Mouse (Mus musculus) limb, embryonic 13.5 days (tissue): Measurements from ENCODE around the gene Dcp1a. TPM values are rescaled to one million over a fixed set of nuclear protein-coding genes. Genes with fewer than 3 reads are reported as not detected.

Experiments used
- ATAC-seq: fragments of 200-750 bp; cut with Nextera tagmentation; 2 replicates; pipeline ENCODE4 v1.8.0; 2017; ENCODE audit warnings: low read depth, moderate number of reproducible peaks, moderate TSS enrichment; ENCODE audit not compliant: low FRiP score
- H3K27ac ChIP-seq: fragments of 300-500 bp; sonication (generic); 2 replicates; pipeline ENCODE4 v1.5.1; 2015; ENCODE audit warnings: inconsistent platforms, mild to moderate bottlenecking, moderate library complexity
- H3K27me3 ChIP-seq: fragments of 300-500 bp; sonication (generic); 2 replicates; pipeline ENCODE4 v1.6.1; 2015; ENCODE audit warnings: mild to moderate bottlenecking, inconsistent platforms
- H3K36me3 ChIP-seq: fragments of 300-500 bp; sonication (generic); 2 replicates; pipeline ENCODE4 v1.6.1; 2015; ENCODE audit warnings: inconsistent platforms, mild to moderate bottlenecking, moderate library complexity
- H3K4me1 ChIP-seq: fragments of 300-500 bp; sonication (generic); 2 replicates; pipeline ENCODE4 v1.6.1; 2015; ENCODE audit warnings: inconsistent platforms
- H3K4me2 ChIP-seq: fragments of 300-500 bp; sonication (generic); replicated peaks from 2 replicates; pipeline ENCODE4 v1.6.1; 2015; ENCODE audit warnings: inconsistent platforms, mild to moderate bottlenecking, moderate library complexity
- H3K4me3 ChIP-seq: fragments of 300-500 bp; sonication (generic); 2 replicates; pipeline ENCODE4 v1.5.1; 2015; ENCODE audit warnings: moderate library complexity, mild to moderate bottlenecking, inconsistent platforms
- H3K9ac ChIP-seq: fragments of 300-500 bp; sonication (generic); 2 replicates; pipeline ENCODE4 v1.6.1; 2015; ENCODE audit warnings: mild to moderate bottlenecking, inconsistent platforms
- H3K9me3 ChIP-seq: fragments of 300-500 bp; sonication (generic); 2 replicates; pipeline ENCODE4 v1.6.1; 2016; ENCODE audit warnings: inconsistent platforms
- WGBS: fragments of 180-500 bp; shearing (Covaris S2); methylation state at CpG from one replicate; pipeline ENCODE4 v1.1.7; 2015; 5-methylcytosine and 5-hydroxymethylcytosine counted together
- polyA plus RNA-seq: library from polyadenylated mRNA; unstranded; fragments of >200 nt; fragmentation: Nextera tagmentation; extraction: Ambion mirVana; gene quantifications from 2 replicates; pipeline ENCODE4 v1.2.1, GENCODE M21; 2015

Gene Dcp1a
- polyA plus RNA-seq: 32.1 and 35.6 TPM in 2 replicates

DNA sequence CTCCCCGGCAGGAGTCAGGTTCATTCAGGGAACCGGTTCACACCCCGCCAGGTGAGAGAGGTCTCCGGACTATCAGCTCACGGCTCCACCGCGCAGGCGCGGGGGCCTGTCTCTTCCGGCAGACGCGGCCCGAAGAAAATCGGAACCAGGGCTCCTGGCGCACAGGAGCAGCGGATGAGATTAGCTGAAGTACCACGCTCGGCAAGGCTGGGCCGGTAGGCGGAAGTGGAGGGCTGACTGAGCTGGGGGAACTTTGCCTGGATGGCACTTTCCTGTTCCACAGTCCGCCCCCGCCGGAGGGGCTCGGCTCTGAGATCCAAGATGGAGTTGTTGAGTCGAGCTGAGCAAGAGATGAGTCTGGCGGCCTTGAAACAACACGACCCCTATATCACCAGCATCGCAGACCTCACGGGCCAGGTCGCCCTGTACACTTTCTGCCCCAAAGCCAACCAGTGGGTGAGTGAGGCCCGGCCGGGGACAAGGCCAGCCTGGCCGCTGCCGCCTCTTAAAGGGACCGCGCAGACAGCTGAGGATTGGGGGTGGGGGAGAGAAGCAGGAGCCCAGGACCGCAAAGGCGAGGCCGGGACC is at the start of gene Dcp1a:
Dcp1a (plus strand) TSS at position 175 of the 588 bp plus-strand sequence.
- H3K27ac ChIP-seq: peak within 1 kb of the TSS; percentile 85; the same call in 1 of the 2 replicates
- H3K4me3 ChIP-seq: peak within 1 kb of the TSS; percentile 87
- peaks cover 15% of the 10 kb centered on the region for H3K4me1 ChIP-seq
- peak; percentile 99 for ATAC-seq
- H3K27me3 ChIP-seq: 0 out of 2 replicates have a peak, but pooled peaks cover 2% of the 10 kb centered on the region
- peaks cover 25% of the 10 kb centered on the region for H3K36me3 ChIP-seq
- H3K4me2 ChIP-seq: peak within 1 kb of the TSS; percentile 66
- no peaks in the 10 kb centered on the region for H3K9me3 ChIP-seq
- under 1% methylated on average over 39 of the region's 39 CpGs for WGBS
- peak within 1 kb of the TSS; percentile 95 for H3K9ac ChIP-seq

GRCm38 (mm10) chr14:30429606-30430005 is 49.7 kb upstream of the Dcp1a start:
- Histone ChIP-seq H3K36me3 (no peaks in the 10 kb centered on the region), H3K27ac (no peak overlapping the region), H3K4me3 (no peak overlapping the region), H3K9me3 (no peaks in the 10 kb centered on the region), H3K27me3 (no peaks in the 10 kb centered on the region), H3K4me1 (peaks cover 28% of the 10 kb centered on the region), H3K4me2 (no peak overlapping the region), H3K9ac (no peak overlapping the region)
- ATAC-seq: no peak
- 68% methylated on average over 9 of the region's 9 CpGs for WGBS

DNA sequence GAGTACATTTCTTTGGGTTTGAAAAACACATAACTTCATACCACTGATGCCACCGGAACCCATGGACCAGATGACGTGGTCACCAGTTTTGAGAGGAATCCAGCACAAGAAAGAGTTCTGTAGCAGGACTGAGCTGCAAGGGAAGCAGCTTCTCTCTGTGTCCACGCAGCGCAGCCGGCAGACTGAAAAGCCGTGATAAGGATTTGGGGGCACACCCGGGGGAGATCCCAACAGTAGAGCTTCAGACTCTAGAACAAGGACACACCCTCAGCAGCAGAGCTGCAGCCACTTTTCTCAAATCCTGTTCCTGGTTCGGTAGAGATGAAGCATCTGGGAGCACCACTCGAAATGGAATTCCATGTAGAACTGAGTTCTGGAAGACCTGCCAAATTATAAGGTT is 49.3 kb upstream of the Dcp1a start:
- H3K4me1 ChIP-seq: peaks cover 25% of the 10 kb centered on the region
- no peak overlapping the region for H3K4me2 ChIP-seq
- H3K27ac ChIP-seq: no peak overlapping the region
- no peaks in the 10 kb centered on the region for H3K9me3 ChIP-seq
- H3K36me3 ChIP-seq: no peaks in the 10 kb centered on the region
- H3K4me3 ChIP-seq: no peak overlapping the region
- no peak for ATAC-seq
- no peaks in the 10 kb centered on the region for H3K27me3 ChIP-seq
- 89% methylated on average over 9 of the region's 9 CpGs for WGBS
- no peak overlapping the region for H3K9ac ChIP-seq

DNA sequence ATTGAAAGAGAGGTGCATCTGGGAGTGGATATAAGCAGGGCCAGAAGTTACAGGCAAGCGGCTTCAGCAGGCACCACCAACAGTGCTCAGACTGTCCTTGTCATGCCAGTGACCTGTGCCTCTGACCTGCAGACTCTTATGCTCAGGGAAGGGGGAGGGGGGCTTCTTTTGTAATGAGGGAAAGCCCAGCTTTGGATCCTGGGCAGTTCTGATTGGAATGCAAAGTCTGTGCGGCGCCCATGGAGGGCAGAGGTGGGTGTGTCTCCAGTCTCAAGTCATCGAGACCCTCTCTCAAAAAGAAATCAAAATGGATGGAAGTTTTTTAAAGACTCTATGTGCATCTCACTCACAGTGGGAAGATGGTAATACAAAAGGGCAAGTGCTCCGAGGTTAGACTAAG is 48.9 kb upstream of the Dcp1a start:
- Histone ChIP-seq H3K4me3 (no peak overlapping the region), H3K9me3 (no peaks in the 10 kb centered on the region), H3K9ac (no peak overlapping the region), H3K27me3 (no peaks in the 10 kb centered on the region), H3K4me1 (peaks cover 21% of the 10 kb centered on the region), H3K36me3 (no peaks in the 10 kb centered on the region), H3K27ac (no peak overlapping the region), H3K4me2 (no peak overlapping the region)
- WGBS: 83% methylated on average over 5 of the region's 5 CpGs
- ATAC-seq: no peak

- 88% methylated on average over 5 of the region's 5 CpGs for WGBS
- Histone ChIP-seq H3K9me3 (no peaks in the 10 kb centered on the region), H3K27ac (no peak overlapping the region), H3K4me3 (no peak overlapping the region), H3K27me3 (no peaks in the 10 kb centered on the region), H3K9ac (no peak overlapping the region), H3K4me1 (no peaks in the 10 kb centered on the region), H3K36me3 (no peaks in the 10 kb centered on the region), H3K4me2 (no peak overlapping the region)
- ATAC-seq: no peak
These were observed 44.0 kb upstream of the Dcp1a start for GRCm38 (mm10) chr14:30435316-30435715.

DNA sequence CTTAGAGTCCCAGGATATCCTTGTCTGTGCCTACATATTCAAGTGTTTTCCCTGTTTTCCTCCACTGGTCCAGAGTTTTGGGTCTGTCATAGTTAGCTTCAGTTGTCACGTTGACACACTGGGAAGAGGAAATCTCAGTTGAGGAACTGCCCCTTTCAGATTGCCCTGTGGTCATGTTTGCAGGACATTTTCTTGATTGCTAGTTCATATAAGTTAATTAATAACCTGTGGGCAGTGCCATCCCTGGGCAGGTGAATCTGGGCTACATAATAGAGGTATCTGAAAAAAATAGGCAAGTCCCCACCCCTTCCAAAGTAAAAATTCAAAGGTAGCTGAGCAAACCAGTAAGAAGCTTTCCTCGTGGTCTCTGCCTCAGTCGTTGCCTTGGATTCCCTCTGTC is 39.4 kb upstream of the Dcp1a start:
- WGBS: 85% methylated on average over 3 of the region's 3 CpGs
- ATAC-seq: no peak
- Histone ChIP-seq H3K9me3 (no peaks in the 10 kb centered on the region), H3K9ac (no peak overlapping the region), H3K4me2 (no peak overlapping the region), H3K36me3 (no peaks in the 10 kb centered on the region), H3K27me3 (no peaks in the 10 kb centered on the region), H3K4me3 (no peak overlapping the region), H3K27ac (no peak overlapping the region), H3K4me1 (no peaks in the 10 kb centered on the region)

GRCm38 (mm10) chr14:30455801-30456595 is 23.3 kb upstream of the Dcp1a start:
- H3K9me3 ChIP-seq: no peaks in the 10 kb centered on the region
- H3K36me3 ChIP-seq: no peaks in the 10 kb centered on the region
- peak overlapping the region; percentile 23; the same call in 1 of the 2 replicates for H3K4me2 ChIP-seq
- H3K4me1 ChIP-seq: peaks cover 14% of the 10 kb centered on the region
- H3K27me3 ChIP-seq: peaks cover 23% of the 10 kb centered on the region
- no peak overlapping the region for H3K27ac ChIP-seq
- no peak overlapping the region for H3K9ac ChIP-seq
- ATAC-seq: no peak
- no peak overlapping the region for H3K4me3 ChIP-seq
- WGBS: 22% methylated on average over 12 of the region's 13 CpGs

DNA sequence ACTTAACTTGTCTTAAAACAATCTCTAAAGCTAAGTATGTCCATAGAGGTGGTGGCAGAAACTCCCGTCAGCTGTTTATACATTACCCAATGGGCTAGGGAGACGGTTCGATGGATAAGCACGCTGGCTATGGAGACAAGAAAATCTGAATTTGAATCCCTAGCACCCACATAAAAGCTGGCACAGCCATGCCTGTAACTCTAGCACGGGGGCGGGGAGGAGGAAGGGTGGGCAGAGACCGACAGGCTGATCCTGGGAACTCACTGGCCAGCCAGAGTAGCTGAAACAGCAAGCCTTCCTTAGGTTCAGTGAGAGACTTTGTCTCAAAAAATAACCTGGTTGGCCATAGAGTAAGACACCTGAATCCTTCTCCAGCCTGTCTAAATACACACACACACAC is 21.9 kb upstream of the Dcp1a start:
- 58% methylated on average over 7 of the region's 7 CpGs for WGBS
- H3K9me3 ChIP-seq: no peaks in the 10 kb centered on the region
- H3K36me3 ChIP-seq: no peaks in the 10 kb centered on the region
- no peak overlapping the region for H3K4me3 ChIP-seq
- H3K9ac ChIP-seq: no peak overlapping the region
- no peak overlapping the region for H3K4me2 ChIP-seq
- no peak for ATAC-seq
- no peak overlapping the region for H3K27ac ChIP-seq
- H3K27me3 ChIP-seq: peaks cover 23% of the 10 kb centered on the region
- H3K4me1 ChIP-seq: peaks cover 14% of the 10 kb centered on the region

DNA sequence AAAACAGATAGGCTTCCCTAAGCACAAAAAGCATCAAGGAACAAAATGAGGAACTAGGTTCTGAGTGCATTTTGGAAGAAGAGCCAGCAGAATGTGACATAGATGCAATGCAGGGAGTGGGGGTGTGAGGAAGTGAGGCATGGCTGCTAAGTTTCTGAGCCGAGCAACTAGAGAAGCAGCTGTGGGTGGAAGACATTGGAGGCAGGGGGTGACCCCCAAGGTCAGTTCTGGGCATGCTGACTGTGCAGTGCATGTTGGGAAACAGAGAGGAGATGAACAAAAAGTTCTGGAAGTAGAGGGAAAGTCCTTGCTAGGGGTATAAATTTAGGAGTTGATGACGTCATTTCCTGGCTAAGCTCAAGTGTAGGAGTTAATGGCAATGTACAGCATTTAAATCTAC is 21.4 kb upstream of the Dcp1a start:
- Histone ChIP-seq H3K4me3 (no peak overlapping the region), H3K4me1 (peaks cover 14% of the 10 kb centered on the region), H3K4me2 (no peak overlapping the region; the same call in 1 of the 2 replicates), H3K27me3 (peaks cover 23% of the 10 kb centered on the region), H3K27ac (no peak overlapping the region), H3K9me3 (no peaks in the 10 kb centered on the region), H3K9ac (no peak overlapping the region; the same call in 1 of the 2 replicates), H3K36me3 (no peaks in the 10 kb centered on the region)
- no peak for ATAC-seq
- 27% methylated on average over 2 of the region's 2 CpGs for WGBS

DNA sequence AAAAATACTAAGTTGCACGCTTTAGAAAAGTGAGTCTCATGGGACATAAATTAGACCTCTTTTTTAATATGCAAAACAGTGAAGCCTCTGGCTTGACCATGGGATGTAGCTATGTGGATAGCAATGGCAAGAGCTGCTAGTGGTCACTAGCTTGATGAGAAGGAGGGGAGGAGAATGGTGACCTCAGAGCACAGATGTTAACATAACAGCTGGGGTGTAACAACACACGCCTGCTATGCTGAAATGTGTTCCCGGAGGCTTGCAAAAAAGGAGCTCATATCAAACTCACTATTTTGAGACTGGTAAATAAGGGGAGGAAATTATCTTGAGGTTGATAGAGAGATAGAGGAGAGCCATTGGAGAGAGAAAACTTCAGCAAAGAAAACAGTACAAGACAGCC is 20.5 kb upstream of the Dcp1a start:
- peaks cover 23% of the 10 kb centered on the region for H3K27me3 ChIP-seq

DNA sequence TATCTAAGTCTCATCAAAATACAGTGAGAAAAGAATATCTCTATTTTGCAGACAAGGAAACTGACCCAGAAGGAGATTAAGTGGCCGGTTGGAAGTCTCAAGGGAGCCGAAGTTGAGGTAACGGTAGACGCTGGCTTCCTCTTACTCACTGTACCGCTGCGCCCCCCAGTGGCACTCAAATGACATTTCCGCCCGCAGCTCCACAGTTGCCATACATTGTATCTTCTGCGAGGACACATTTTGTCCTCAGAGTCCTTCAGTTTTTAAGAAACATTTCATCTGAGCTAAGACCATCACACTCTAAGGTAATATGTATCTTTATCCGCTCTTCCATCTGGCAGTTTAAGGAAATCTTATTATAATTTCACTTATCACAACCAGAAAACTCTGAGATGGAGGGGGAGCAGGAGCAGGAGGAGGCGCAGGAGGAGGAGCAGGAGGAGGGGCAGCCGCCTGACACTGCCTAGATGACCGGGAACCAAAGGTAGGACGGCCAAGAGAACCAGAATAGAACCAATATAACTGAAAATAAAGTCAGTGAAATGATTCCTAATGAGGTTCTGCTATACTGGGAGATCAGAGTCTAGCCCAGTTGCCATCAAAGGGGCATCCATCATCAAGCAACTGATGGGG is 19.3 kb upstream of the Dcp1a start:
- Histone ChIP-seq H3K27me3 (peaks cover 23% of the 10 kb centered on the region), H3K36me3 (no peaks in the 10 kb centered on the region), H3K4me2 (peak overlapping the region; percentile 49), H3K4me3 (peak overlapping the region; percentile 5; the same call in 1 of the 2 replicates), H3K9ac (no peak overlapping the region), H3K4me1 (peaks cover 14% of the 10 kb centered on the region), H3K9me3 (no peaks in the 10 kb centered on the region), H3K27ac (no peak overlapping the region)
- ATAC-seq: no peak
- 4% methylated on average over 14 of the region's 14 CpGs for WGBS

More for the DNA sequence above, 20.5 kb upstream of the Dcp1a start:
- no peak overlapping the region for H3K4me3 ChIP-seq
- no peak overlapping the region for H3K9ac ChIP-seq
- no peaks in the 10 kb centered on the region for H3K36me3 ChIP-seq
- H3K9me3 ChIP-seq: no peaks in the 10 kb centered on the region
- H3K27ac ChIP-seq: no peak overlapping the region
- no peak overlapping the region for H3K4me2 ChIP-seq
- H3K4me1 ChIP-seq: peaks cover 14% of the 10 kb centered on the region
- no peak for ATAC-seq
- WGBS: 63% methylated on average over 3 of the region's 3 CpGs

- Histone ChIP-seq H3K9me3 (no peaks in the 10 kb centered on the region), H3K27me3 (peaks cover 4% of the 10 kb centered on the region), H3K4me2 (no peak overlapping the region), H3K9ac (no peak overlapping the region), H3K4me1 (peaks cover 2% of the 10 kb centered on the region; the same call in 1 of the 2 replicates), H3K4me3 (no peak overlapping the region), H3K36me3 (no peaks in the 10 kb centered on the region), H3K27ac (no peak overlapping the region)
- no peak for ATAC-seq
- 79% methylated on average over 4 of the region's 4 CpGs for WGBS
These were observed 16.0 kb upstream of the Dcp1a start for GRCm38 (mm10) chr14:30463312-30463711.
